Mouse (Mus musculus): ENCODE measurements around the gene Pitpnm2.

Gene Pitpnm2

GRCm38 (mm10) chr5:124202071-124202470, 47.5 kb downstream of the Pitpnm2 start:
- DNase-seq (ENCODE audit: low spot score) = no peak

GRCm38 (mm10) chr5:124201564-124201963, 48.0 kb downstream of the Pitpnm2 start:
- DNase-seq (ENCODE audit: low spot score) = no peak

DNA sequence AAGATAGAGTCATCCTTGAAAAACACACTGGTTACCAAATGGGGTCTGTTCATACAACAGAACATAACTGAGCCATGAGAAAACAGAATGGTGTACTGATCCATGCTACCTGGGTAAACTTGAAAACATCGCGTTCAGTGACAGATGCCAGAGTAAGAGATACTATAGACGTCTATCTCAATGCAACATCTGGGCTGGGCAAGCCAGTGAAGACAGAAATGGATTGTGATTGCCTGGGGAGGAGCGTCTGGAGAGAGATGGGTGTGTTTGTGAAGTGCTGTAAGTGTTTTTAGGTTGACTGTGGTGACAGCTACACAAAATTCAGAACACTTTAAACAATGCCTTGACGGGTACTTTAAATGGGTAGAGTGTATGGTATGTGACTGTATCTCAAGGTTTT, 48.7 kb downstream of the Pitpnm2 start:
- DNase-seq (ENCODE audit: low spot score) = no peak

DNA sequence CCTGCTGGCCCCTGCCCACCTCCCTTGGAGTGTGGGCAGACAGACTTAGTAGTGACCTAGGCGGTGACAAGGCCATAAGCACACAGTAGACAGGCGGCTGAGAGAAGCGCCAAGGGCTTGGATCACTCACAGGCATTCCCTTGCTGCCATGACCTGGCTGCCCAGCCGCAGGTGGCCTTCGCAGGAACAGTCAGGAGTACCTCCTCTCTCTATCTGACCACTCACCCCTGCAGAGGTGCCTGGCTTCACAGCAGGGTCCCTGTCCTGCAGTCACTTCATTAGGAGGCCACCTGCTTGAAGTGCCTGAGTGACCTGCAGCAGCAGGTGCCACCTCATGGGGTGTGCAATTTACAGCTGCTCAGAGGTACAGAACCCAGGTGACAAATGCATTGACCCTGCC, 50.4 kb downstream of the Pitpnm2 start:
- no peak for DNase-seq (ENCODE audit: low spot score)

DNA sequence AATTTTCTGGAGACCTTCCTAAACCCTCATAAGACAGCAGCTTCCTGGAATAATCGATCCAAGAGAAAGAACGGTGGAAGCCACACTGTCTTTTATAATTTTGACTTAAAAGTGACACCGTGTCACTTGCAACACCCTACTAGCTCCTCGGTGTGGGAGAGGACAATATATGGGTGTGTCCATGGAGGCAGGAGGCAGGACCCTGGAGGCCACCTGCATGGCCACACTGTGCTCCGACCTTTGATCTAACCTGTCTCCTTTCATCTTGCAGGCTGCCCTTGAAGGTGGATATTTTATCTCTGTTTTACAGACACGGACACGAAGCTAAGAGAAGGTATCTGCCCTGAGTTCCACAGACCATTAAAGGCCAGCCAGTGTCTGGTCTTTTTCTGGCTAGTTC, 51.1 kb downstream of the Pitpnm2 start:
- no peak for DNase-seq (ENCODE audit: low spot score)

GRCm38 (mm10) chr5:124196082-124196481, 53.5 kb downstream of the Pitpnm2 start:
- DNase-seq (ENCODE audit: low spot score) = no peak

DNA sequence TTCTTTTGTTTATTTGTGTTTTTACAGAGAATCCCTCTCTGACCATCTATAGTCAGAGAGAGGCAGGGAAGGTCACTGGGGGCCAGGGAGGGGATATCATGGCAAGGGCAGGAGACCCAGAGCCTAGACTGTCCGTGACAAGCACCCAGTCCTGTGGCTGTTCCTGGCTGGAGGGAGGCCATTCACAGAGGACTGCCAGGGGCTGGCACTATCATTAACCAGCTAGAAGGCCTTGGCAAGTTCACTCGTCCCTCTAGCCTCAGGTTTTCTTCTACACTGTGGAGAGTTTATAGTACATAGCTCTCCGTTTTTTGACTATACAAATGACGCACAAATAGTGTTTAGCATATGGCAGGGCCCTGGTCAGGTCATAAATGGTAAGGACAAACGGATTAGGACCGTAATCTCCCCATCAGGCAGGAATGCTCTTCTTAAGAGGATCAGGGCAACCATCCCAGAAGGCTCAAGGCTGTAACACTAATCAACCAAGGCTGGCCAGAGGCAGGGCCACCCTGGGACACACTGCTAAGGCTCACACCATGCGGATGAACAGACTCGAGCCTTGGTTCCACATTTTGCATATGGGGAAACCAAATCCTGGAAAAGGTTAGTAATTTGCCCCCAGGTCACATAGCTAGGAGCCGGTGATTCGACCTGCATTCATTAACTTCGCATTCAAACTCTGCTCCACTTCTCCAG, 55.0 kb downstream of the Pitpnm2 start:
- no peak for DNase-seq (ENCODE audit: low spot score)

GRCm38 (mm10) chr5:124193286-124194112, 56.1 kb downstream of the Pitpnm2 start:
- DNase-seq (ENCODE audit: low spot score) = no peak

DNA sequence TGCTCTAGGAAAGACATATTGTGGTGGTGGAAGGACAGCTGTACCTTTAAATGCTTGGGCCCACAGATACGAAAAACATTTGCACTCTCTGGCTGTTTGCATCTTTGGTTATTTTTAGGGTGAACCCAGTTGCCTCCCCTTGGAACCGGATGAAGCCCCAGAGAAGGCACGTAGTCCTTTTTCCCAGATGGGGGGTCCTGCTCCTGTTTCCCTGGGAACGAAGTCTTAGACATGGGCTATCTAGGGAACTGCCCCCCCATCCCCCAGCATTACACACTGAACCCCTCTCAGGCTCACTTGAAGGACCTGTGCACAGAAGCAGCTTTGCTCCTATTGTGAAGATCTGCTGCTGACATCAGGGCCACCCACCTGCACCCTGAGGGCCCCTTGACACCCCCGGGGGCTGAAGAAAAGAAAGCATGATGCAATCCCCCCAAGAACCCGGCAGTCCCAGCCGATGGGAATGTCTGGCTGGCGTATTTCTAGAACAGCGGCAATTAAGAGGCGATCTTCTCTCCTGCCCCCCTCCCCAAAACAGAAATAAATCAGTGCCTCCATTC, 56.8 kb downstream of the Pitpnm2 start:
- DNase-seq (ENCODE audit: low spot score) = no peak

DNA sequence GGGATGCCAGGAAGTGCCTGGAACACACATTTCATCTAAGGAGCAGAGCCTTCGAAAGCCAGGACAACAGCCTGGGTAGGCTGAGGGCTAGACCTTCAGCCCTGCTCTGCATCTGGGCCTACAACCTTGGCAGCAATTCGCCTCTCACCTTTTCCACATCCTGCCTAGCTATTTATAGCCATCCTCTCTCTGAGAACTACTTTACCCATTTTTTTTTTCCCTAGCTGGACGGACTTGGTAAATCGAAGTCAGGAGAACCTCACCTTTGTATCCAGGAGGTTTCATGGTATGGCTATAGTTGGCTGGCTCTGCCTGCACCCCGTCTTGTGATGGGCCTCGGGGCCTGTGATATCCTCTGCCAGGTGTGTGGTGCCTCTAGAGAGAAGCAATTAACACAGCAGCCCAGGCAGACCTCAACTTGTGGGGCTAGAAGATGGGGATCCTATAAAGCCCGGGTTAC, 57.3 kb downstream of the Pitpnm2 start:
- DNase-seq (ENCODE audit: low spot score) = no peak

DNA sequence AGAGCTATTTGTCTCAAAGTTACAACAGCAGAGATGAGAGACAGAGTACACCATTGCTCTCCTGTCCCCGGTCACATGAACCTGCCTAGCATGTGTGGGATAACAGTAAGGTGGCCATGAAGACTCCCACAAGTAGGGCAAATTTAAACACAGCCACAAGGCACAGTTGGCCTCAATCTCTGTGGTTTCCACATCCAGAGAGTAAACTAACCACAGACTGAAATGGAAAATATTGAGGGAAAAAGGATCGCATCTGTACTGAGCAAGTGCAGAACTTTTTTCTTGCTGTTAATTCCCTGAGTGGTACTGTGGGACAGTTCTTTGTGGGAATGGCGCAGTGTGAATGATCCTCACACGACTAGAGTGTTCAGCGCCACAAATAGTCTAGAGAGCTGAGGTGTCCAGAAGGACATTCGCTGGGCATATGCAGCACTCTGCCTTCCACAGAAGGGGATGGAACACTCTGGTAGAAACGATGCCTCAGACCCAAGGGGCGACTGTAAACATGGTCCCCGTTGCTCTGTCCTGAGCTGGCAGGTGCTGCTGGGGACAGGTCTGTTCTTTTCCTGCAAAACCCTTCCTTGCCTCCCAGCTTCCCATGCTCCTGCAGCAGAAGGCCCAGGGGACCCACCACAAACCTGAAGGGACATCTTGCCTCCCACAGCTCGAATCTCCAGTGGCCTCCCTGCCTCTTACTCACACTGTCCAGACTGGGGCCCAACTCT, 59.3 kb downstream of the Pitpnm2 start:
- no peak for DNase-seq (ENCODE audit: low spot score)

DNA sequence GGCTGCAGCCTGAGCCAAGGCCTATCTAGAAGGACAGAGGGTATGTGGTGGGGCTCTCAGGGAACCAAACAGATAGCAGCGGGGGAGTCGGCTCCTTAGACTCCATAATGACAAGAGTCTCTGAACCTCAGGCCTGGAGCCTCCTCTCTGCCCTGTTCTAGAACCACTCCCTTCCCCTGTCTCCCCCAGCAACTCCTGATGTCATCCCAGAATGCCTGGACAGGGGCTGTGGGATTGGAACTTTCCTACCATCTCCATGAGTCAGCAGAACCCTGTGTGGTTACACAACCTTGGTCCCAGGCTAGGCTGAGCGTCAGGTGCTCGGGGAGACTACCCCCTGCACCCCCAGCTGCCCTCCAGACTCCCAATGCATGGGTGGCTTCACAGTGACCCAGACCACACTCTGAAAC, 60.0 kb downstream of the Pitpnm2 start:
- DNase-seq (ENCODE audit: low spot score) = no peak

GRCm38 (mm10) chr5:124187508-124188311, 61.9 kb downstream of the Pitpnm2 start:
- DNase-seq (ENCODE audit: low spot score) = no peak

- no peak for DNase-seq (ENCODE audit: low spot score)
Measured at GRCm38 (mm10) chr5:124186981-124187507, 62.5 kb downstream of the Pitpnm2 start.

GRCm38 (mm10) chr5:124186465-124186854, 63.1 kb downstream of the Pitpnm2 start:
- no peak for DNase-seq (ENCODE audit: low spot score)

DNA sequence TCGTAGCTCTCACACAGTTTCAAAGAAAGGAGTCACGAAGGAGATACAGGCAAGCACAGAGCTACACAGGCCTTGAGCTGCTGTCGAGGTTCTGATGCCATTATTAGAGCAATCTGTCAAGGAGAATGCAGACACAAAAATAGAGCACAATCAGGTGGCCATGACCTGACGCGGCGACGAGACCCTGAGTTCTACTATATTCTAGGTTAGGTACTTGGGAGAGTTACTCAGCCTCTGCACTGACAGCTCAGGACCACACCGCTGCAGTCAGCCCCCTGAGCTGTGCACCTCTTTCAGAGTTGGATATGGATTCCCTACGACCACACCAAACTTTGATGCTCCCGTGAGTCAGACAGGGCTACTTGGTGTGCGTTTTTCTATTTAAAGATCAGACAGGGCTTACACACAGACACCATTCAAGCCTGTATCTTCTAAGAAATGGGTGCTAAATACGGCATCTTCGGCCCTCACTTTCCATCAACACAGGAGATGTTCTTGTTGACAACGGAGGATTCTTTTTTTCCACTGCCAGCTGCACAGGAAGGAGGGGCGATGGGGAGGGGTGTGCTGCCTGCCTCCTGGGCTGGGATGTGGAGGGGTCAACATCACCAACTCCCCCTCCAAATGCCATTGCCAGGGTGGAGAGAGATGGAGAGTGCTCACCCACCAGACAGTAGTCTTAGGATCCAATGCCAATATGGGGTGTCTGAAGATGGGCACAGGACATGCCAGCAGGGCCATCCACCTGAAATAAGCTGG, 63.7 kb downstream of the Pitpnm2 start:
- DNase-seq (ENCODE audit: low spot score) = no peak

DNA sequence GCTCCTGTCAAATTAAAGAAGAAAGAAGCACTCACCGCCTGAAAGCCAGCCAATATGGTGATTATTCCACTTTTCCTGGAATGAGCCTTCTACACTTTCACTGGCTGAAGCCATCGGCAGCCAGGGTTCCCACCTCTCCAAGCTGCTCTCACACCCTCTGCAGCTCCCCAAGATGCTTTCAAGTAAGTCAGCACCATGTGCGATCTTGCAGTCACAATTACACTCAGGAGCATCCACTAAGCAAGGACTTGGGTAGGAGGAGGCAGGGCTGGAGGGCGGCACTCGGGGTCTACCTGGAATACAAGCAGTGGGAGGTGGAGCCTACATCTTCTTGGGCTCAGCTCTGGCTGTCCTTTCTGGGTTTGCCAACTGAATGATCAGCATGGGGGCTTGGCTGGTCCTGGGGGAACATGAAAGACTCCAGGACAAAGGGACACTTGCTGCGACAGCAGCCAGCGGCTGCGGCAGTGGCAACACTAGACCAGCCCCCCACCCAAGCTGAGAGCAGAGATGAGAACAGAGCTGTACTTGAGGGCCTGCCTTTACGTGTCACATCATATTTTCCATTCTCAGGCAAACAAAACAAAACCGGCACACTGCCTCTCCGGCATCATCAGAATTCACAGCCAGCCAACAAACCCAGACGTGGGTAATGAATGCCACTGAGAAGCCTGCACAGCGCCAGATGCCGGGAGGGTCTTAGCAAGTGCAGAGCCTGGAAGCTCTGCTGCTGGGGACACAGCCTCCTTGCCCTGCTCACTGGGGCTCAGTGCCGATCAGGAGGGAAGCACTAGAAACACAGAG, 64.5 kb downstream of the Pitpnm2 start:
- DNase-seq (ENCODE audit: low spot score) = no peak

DNA sequence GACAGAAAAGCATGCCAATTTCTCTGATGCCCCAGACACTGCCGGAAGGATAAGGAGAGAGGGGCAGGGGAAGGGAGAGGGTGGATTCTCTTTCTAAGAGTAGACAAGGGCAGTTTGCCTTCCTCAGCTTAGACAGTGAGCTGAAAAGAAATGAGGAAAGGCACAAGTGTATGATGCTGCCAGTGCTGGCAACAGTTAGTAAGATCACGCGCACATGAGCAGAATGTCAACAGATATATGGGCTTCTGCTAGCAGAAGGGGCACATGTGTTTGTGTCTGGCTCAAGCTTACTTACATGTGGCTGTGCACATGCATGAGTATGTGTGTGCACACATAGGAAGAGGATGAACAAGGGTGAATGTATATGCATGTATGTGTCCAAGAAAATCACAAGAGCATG, 65.4 kb downstream of the Pitpnm2 start:
- no peak for DNase-seq (ENCODE audit: low spot score)

DNA sequence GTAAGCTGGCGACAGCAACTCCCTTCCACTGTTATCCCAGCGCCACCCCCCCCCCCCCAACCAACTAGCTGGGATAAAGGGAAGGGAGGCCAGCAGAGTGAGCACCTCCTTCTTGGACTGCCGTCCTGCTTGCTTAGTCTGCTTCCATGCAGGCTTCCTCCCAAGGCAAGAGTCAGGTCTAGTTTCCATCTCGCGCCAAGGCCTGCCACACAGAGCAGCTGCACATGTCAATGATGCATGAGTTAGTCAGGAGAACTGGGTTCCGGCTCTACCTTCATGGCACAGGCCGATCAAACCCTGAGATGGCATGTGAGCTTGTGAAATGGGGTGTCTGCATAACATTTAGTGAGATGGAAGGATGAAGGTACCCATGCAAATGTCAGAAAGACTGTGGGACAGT, 66.9 kb downstream of the Pitpnm2 start:
- DNase-seq (ENCODE audit: low spot score) = no peak

DNA sequence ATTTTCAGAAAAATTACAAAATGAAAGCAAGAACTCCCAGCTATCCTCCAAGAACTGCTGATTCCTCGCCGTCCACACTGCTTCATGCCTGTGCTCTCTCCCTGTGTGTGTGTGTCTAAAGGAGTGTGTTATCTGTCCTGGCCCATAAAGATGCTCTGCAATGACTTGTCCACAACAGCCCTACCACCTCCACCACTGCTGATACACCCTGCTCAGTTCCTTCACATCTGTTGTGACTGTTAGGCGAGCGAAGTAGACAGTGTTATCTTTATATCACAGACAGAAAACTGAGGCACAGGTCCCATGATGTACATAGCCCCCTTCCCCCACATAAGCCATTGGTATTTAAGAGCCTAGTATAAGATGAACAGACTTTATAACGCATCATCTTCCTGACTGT, 67.5 kb downstream of the Pitpnm2 start:
- no peak for DNase-seq (ENCODE audit: low spot score)

All from ovary, postnatal 14 days (tissue).